Mouse (Mus musculus) limb, embryonic 14.5 days (tissue): ENCODE results near the gene Rab19. TPM values are rescaled to one million over a fixed set of nuclear protein-coding genes. Genes with fewer than 3 reads are reported as not detected.

Experiments
- ATAC-seq: fragments of 200-750 bp; cut with Nextera tagmentation; 2 replicates; pipeline ENCODE4 v1.8.0; 2017; ENCODE audit warnings: low read depth, moderate number of reproducible peaks, moderate TSS enrichment; ENCODE audit not compliant: low FRiP score
- DNase-seq: peaks from one replicate; pipeline ENCODE4 v3.0.0-alpha.2; 2015; ENCODE audit warnings: low spot score
- H3K27ac ChIP-seq: fragments of 300-500 bp; sonication (generic); replicated peaks from 2 replicates; pipeline ENCODE4 v1.5.1; 2014; ENCODE audit warnings: low read depth, mild to moderate bottlenecking, low read length, moderate library complexity, mixed read lengths
- H3K27me3 ChIP-seq: fragments of 300-500 bp; sonication (generic); 2 replicates; pipeline ENCODE4 v1.6.1; 2014; ENCODE audit warnings: low read length, mixed read lengths; ENCODE audit not compliant: control insufficient read depth, insufficient read depth
- H3K36me3 ChIP-seq: fragments of 300-500 bp; sonication (generic); 2 replicates; pipeline ENCODE4 v1.6.1; 2014; ENCODE audit warnings: mild to moderate bottlenecking, low read length, moderate library complexity, mixed read lengths; ENCODE audit not compliant: control insufficient read depth, insufficient read depth
- H3K4me1 ChIP-seq: fragments of 300-500 bp; sonication (generic); 2 replicates; pipeline ENCODE4 v1.6.1; 2014; ENCODE audit warnings: antibody characterized with exemption, low read length, mixed read lengths; ENCODE audit not compliant: control insufficient read depth, insufficient read depth
- H3K4me2 ChIP-seq: fragments of 300-500 bp; sonication (generic); replicated peaks from 2 replicates; pipeline ENCODE4 v1.6.1; 2014; ENCODE audit warnings: low read depth, mild to moderate bottlenecking, low read length, moderate library complexity; ENCODE audit not compliant: severe bottlenecking
- H3K4me3 ChIP-seq: fragments of 300-500 bp; sonication (generic); replicated peaks from 2 replicates; pipeline ENCODE4 v1.5.1; 2014; ENCODE audit warnings: low read length
- H3K9ac ChIP-seq: fragments of 300-500 bp; sonication (generic); 2 replicates; pipeline ENCODE4 v1.6.1; 2014; ENCODE audit warnings: mild to moderate bottlenecking, low read depth, low read length, moderate library complexity; ENCODE audit not compliant: severe bottlenecking
- H3K9me3 ChIP-seq: fragments of 300-500 bp; sonication (generic); 2 replicates; pipeline ENCODE4 v1.6.1; 2016; ENCODE audit warnings: low read length; ENCODE audit not compliant: control insufficient read depth
- POLR2A ChIP-seq: fragments of 200-500 bp; IDR thresholded peaks from 2 replicates; pipeline ENCODE4 v1.8.0; 2012; ENCODE audit warnings: inconsistent platforms, mild to moderate bottlenecking, moderate library complexity, borderline replicate concordance; ENCODE audit not compliant: insufficient read depth, insufficient read length; ENCODE audit errors: extremely low read depth
- WGBS: fragments of 180-500 bp; shearing (Covaris S2); extraction: QIAGEN DNeasy Blood & Tissue Kit; methylation state at CpG from one replicate; pipeline ENCODE4 v1.1.7; 2014; 5-methylcytosine and 5-hydroxymethylcytosine counted together
- polyA plus RNA-seq, 2 experiments: library from polyadenylated mRNA; depleted of rRNA in 1 of 2; stranded (reverse) in 1 of 2; unstranded in 1 of 2; fragments of >200 nt; fragmentation: Nextera tagmentation in 1 of 2; extraction: Ambion mirVana in 1 of 2; gene quantifications; 2 replicates each; pipeline versions ENCODE4 v1.2.1 to v1.2.3; 2012 to 2014

The Rab19 gene
- polyA plus RNA-seq, 2 experiments: 0.52 to 1.3 TPM

DNA sequence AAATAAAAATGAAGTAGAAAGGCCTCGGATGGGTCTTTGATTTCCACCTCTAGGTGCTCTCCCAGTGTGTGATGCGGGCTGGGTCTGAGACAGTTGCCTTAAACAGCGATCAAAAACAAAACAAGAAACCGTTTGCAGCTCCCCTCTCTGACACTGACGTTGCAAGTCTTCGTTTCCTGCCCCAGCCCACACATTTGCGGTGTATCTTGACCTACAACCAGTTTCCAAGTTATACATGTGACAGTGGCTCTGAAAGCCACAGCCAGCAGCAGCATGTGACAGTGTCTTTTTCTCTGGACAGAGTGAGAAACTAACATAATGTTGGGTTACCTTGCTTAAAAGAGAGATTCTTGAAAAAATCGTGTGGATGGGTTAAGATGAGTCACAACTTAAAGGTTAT, 1.2 kb upstream of the Rab19 start:
- no peaks in the 10 kb centered on the region for H3K9me3 ChIP-seq
- no peaks in the 10 kb centered on the region for H3K36me3 ChIP-seq
- H3K4me1 ChIP-seq: peaks cover 13% of the 10 kb centered on the region; the same call in 1 of the 2 replicates
- TF ChIP-seq POLR2A: no peak
- H3K4me3 ChIP-seq: no peak overlapping the region
- DNase-seq (no peak), ATAC-seq (no peak)
- WGBS: 76% methylated on average over 8 of the region's 8 CpGs
- H3K27me3 ChIP-seq: no peaks in the 10 kb centered on the region
- H3K4me2 ChIP-seq: no peak overlapping the region
- H3K9ac ChIP-seq: no peak overlapping the region
- no peak overlapping the region for H3K27ac ChIP-seq

DNA sequence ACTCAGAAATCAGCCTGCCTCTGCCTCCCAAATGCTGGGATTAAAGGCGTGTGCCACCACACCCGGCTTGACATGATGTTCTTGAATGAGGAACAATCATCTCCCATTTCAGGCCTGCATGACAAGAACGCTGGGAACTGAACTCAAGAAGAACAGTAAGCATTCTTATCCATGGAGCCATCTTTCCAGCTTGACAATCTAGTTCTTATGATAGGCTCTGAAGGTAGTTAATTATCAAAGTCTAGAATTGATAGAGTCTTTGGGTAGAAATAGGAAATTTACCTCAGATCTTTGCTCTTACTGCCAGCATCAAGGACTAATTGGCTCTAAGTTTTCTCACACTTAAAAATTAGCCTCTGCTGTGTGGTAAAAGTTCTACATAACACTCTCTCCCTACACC, 699 bp upstream of the Rab19 start:
- no peak for DNase-seq
- no peak for TF ChIP-seq POLR2A
- ATAC-seq: no peak
- no peaks in the 10 kb centered on the region for H3K36me3 ChIP-seq
- H3K9me3 ChIP-seq: no peaks in the 10 kb centered on the region
- H3K4me3 ChIP-seq: no peak overlapping the region
- H3K27ac ChIP-seq: no peak overlapping the region
- no peaks in the 10 kb centered on the region for H3K27me3 ChIP-seq
- H3K9ac ChIP-seq: no peak overlapping the region
- WGBS: 89% methylated on average over 3 of the region's 3 CpGs
- no peak overlapping the region for H3K4me2 ChIP-seq
- peaks cover 13% of the 10 kb centered on the region; the same call in 1 of the 2 replicates for H3K4me1 ChIP-seq

DNA sequence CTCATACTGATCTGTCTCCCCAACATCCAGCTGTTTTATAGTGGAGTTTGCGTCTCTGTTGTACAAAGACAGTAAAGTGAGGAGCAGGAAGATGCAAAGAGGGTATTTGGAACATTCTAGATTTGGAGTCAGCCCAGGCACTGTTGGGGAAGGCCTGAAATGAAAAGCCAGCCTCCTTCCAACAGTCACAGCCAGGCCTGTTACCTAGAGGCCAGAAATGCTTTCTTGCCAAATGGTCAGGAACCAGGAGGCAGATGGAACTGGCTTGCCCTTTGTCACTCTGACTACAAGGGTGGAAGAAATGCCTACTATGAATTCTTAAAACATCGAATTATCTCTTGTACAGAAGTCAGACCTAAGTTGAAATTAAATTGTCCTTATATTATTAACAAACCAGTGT, 9.0 kb downstream of the Rab19 start:
- no peak overlapping the region for H3K4me3 ChIP-seq
- no peaks in the 10 kb centered on the region for H3K36me3 ChIP-seq
- DNase-seq (no peak), ATAC-seq (no peak)
- no peaks in the 10 kb centered on the region for H3K9me3 ChIP-seq
- H3K27ac ChIP-seq: no peak overlapping the region
- no peak overlapping the region for H3K4me2 ChIP-seq
- no peaks in the 10 kb centered on the region for H3K27me3 ChIP-seq
- 93% methylated on average over 2 of the region's 2 CpGs for WGBS
- H3K4me1 ChIP-seq: no peaks in the 10 kb centered on the region
- no peak overlapping the region for H3K9ac ChIP-seq
- no peak for TF ChIP-seq POLR2A

DNA sequence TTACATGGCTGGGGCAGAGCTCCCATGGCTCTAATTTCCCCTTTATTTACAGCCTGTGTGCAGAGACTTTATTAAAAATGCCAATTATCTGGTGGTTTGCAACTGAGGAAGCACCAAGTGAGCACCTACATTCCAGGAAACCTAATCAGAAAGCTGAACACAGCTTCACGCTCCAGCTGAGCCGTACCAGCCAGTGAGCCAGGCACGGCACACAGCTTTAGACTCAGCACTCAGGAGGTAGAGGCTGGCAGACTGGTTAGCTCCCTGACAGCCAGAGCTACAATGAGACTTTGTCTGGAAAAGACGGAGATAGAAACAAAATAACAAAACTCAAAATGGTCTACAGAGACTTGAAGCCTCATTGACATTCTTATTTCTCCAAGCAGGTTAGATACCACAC, 14.5 kb downstream of the Rab19 start:
- Histone ChIP-seq H3K36me3 (peaks cover 14% of the 10 kb centered on the region), H3K9me3 (no peaks in the 10 kb centered on the region), H3K27ac (no peak overlapping the region), H3K27me3 (no peaks in the 10 kb centered on the region), H3K4me3 (no peak overlapping the region), H3K9ac (no peak overlapping the region), H3K4me1 (no peaks in the 10 kb centered on the region), H3K4me2 (no peak overlapping the region)
- 56% methylated on average over 4 of the region's 4 CpGs for WGBS
- no peak for DNase-seq
- ATAC-seq: no peak
- TF ChIP-seq POLR2A: no peak

DNA sequence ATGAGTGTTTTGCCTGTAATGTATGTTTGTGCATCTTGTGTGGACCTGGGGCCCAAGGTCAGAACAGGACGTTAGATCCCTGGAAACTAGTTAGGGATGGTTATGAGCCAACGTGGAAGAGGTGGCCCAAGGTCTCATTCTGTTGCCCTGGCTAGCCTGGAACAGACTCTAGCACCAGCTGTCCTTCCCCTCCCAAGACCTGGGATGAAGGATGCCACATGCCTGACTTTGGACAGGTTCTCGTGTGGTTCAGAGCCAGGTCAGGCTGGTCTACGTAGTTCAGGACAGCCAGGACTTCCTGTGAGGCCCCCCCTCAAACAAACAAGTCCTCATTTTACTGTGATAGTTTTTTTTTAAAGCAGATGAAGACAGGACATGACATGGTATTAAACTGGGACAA, 14.9 kb downstream of the Rab19 start:
- H3K27ac ChIP-seq: no peak overlapping the region
- H3K27me3 ChIP-seq: no peaks in the 10 kb centered on the region
- no peak for TF ChIP-seq POLR2A
- H3K9me3 ChIP-seq: no peaks in the 10 kb centered on the region
- H3K4me3 ChIP-seq: no peak overlapping the region
- ATAC-seq (no peak), DNase-seq (no peak)
- 72% methylated on average over 4 of the region's 4 CpGs for WGBS
- H3K4me2 ChIP-seq: no peak overlapping the region
- no peaks in the 10 kb centered on the region for H3K4me1 ChIP-seq
- H3K9ac ChIP-seq: no peak overlapping the region
- H3K36me3 ChIP-seq: peaks cover 14% of the 10 kb centered on the region

DNA sequence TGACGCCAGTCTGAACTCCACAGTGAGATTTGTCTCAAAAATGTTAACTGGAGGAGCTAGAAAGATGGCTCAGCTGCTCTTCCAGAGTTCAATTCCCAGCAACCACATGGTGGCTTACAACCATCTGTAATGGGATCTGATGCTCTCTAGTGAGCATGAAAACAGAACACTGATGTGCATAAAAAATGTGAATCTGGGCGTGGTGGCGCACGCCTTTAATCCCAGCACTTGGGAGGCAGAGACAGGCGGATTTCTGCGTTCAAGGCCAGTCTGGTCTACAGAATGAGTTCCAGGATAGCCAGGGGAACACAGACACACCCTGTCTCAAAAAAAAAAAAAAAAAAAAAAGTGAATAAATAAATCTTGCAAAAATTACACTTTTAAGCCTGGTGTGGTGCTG, 16.1 kb downstream of the Rab19 start:
- no peak overlapping the region for H3K4me3 ChIP-seq
- no peaks in the 10 kb centered on the region for H3K9me3 ChIP-seq
- ATAC-seq (no peak), DNase-seq (no peak)
- TF ChIP-seq POLR2A: no peak
- 95% methylated on average over 6 of the region's 6 CpGs for WGBS
- no peak overlapping the region for H3K9ac ChIP-seq
- peaks cover 17% of the 10 kb centered on the region for H3K36me3 ChIP-seq
- no peak overlapping the region for H3K4me2 ChIP-seq
- H3K27ac ChIP-seq: no peak overlapping the region
- no peaks in the 10 kb centered on the region for H3K27me3 ChIP-seq
- no peaks in the 10 kb centered on the region for H3K4me1 ChIP-seq
